8 mouse cellular contexts compared by ENCODE assay signal in the genomic region with DNA sequence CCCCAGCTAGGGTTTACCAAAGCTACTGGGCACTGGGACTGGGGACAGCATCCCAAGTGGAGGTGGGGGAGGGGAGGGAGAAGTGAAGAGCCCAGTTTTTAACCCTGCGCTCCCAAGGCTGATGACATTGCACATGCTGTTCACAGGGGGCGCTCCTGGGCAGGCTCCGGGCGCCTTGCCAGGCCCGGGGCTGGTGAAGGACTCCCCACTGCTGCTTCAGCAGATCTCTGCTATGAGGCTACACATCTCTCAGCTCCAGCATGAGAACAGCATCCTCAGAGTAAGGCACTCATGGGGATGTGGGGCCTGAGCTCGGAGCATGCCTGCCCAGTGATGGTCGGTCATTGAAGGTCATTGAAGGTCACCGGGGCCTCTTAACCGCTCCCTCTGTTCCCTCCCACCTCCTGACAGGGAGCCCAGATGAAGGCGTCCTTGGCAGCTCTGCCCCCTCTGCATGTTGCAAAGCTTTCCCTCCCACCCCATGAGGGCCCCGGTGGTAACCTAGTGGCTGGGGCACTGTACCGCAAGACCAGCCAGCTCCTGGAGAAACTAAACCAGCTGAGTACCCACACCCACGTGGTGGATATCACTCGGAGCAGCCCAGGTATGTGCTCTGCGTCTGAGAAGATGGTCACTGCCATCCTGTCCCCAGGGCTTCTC. TPM values are rescaled to one million over a fixed set of nuclear protein-coding genes. Genes with fewer than 3 reads are reported as not detected.
A peak's percentile ranks its signal among the peaks of the same experiment; 100 is the strongest.
DNase-seq lines count a peak whose midpoint lies in the region; ATAC-seq and TF ChIP-seq lines count a peak whose summit lies in the region.

No protein-coding gene starts in this region.

- no peak for TF ChIP-seq CTCF in liver, postnatal 0 days (IDR thresholded peaks at IDR 0.05; ENCODE audit: low read depth)

- no peak for ATAC-seq in embryonic facial prominence, embryonic 11.5 days (replicated peaks; ENCODE audit: insufficient number of reproducible peaks, low FRiP score, low TSS enrichment, low read depth)
- ATAC-seq in hindbrain, embryonic 14.5 days (ENCODE audit: low FRiP score): peak; percentile 14
- no peak for ATAC-seq in liver, postnatal 0 days

- H3K4me3 ChIP-seq in embryonic facial prominence, embryonic 11.5 days (ENCODE audit: low read depth, low read length): no peak overlapping the region
- H3K4me3 ChIP-seq in hindbrain, embryonic 14.5 days (replicated peaks; ENCODE audit: low read length): no peak overlapping the region
- H3K4me3 ChIP-seq in liver, postnatal 0 days (ENCODE audit: low read depth, low read length): no peak overlapping the region

- no peaks in the 10 kb centered on the region for H3K27me3 ChIP-seq in embryonic facial prominence, embryonic 11.5 days (ENCODE audit: control insufficient read depth, insufficient read depth, low read length)
- no peaks in the 10 kb centered on the region for H3K27me3 ChIP-seq in hindbrain, embryonic 14.5 days (ENCODE audit: control insufficient read depth, insufficient read depth, low read length)
- no peaks in the 10 kb centered on the region for H3K27me3 ChIP-seq in liver, postnatal 0 days (ENCODE audit: insufficient read depth, low read length)

- no peak overlapping the region for H3K4me2 ChIP-seq in embryonic facial prominence, embryonic 11.5 days (ENCODE audit: low read depth, low read length)
- no peak overlapping the region for H3K4me2 ChIP-seq in hindbrain, embryonic 14.5 days (replicated peaks)
- no peak overlapping the region for H3K4me2 ChIP-seq in liver, postnatal 0 days (ENCODE audit: low read depth, low read length)

- no peak for TF ChIP-seq EP300 in liver, postnatal 0 days (IDR thresholded peaks at IDR 0.05; ENCODE audit: low read depth)

- peaks cover 17% of the 10 kb centered on the region for H3K36me3 ChIP-seq in embryonic facial prominence, embryonic 11.5 days (replicated peaks; ENCODE audit: control insufficient read depth, insufficient read depth, low read depth, low read length)
- H3K36me3 ChIP-seq in hindbrain, embryonic 14.5 days (replicated peaks; ENCODE audit: control insufficient read depth, insufficient read depth): peaks cover 93% of the 10 kb centered on the region
- peaks cover 62% of the 10 kb centered on the region for H3K36me3 ChIP-seq in liver, postnatal 0 days (replicated peaks; ENCODE audit: insufficient read depth, low read length)

- 39% methylated on average over 15 of the region's 15 CpGs for WGBS in embryonic facial prominence, embryonic 11.5 days
- WGBS in hindbrain, embryonic 14.5 days: 43% methylated on average over 15 of the region's 15 CpGs
- WGBS in liver, postnatal 0 days (ENCODE audit: insufficient replicate concordance): 71% methylated on average over 15 of the region's 15 CpGs

- no peaks in the 10 kb centered on the region for H3K4me1 ChIP-seq in embryonic facial prominence, embryonic 11.5 days (ENCODE audit: control insufficient read depth, insufficient read depth, low read length)
- no peaks in the 10 kb centered on the region for H3K4me1 ChIP-seq in hindbrain, embryonic 14.5 days (replicated peaks; ENCODE audit: control insufficient read depth, insufficient read depth, low read length)
- no peaks in the 10 kb centered on the region for H3K4me1 ChIP-seq in liver, postnatal 0 days (ENCODE audit: insufficient read depth)

- H3K9me3 ChIP-seq in embryonic facial prominence, embryonic 11.5 days (replicated peaks; ENCODE audit: control insufficient read depth, low read length): no peaks in the 10 kb centered on the region
- no peaks in the 10 kb centered on the region for H3K9me3 ChIP-seq in hindbrain, embryonic 14.5 days (ENCODE audit: control insufficient read depth, low read length)
- H3K9me3 ChIP-seq in liver, postnatal 0 days (ENCODE audit: low read length): no peaks in the 10 kb centered on the region

- no peak overlapping the region for H3K27ac ChIP-seq in embryonic facial prominence, embryonic 11.5 days (replicated peaks; ENCODE audit: low read depth, low read length)
- H3K27ac ChIP-seq in hindbrain, embryonic 14.5 days: no peak overlapping the region
- no peak overlapping the region for H3K27ac ChIP-seq in liver, postnatal 0 days (ENCODE audit: low read depth)

- H3K9ac ChIP-seq in embryonic facial prominence, embryonic 11.5 days (replicated peaks; ENCODE audit: low read length): no peak overlapping the region
- H3K9ac ChIP-seq in hindbrain, embryonic 14.5 days: no peak overlapping the region
- no peak overlapping the region for H3K9ac ChIP-seq in liver, postnatal 0 days (replicated peaks)

- DNase-seq in layer of hippocampus, adult 11-12 months (ENCODE audit: low spot score): peak; percentile 71
- no peak for DNase-seq in layer of hippocampus, adult 9-10 months (ENCODE audit: low spot score)
- peak; percentile 67 for DNase-seq in adrenal gland, adult 8-10 months
- peak; percentile 26 for DNase-seq in embryonic facial prominence, embryonic 11.5 days (ENCODE audit: low spot score)
- peak; percentile 65 for DNase-seq in hindbrain, embryonic 14.5 days (ENCODE audit: low spot score)
- DNase-seq in liver, postnatal 0 days: peak; percentile 29
- peak; percentile 66 for DNase-seq in right cerebral cortex, postnatal 4 days
- no peak for DNase-seq in T-cell, adult 2 months (ENCODE audit: low spot score)

RNA-seq across cellular contexts. Expression of a gene that starts 22.2 kb away (rescaled TPM):
- under 1 TPM; 0.05 to 0.09 (median 0.08) TPM for total RNA-seq in adrenal gland, adult 8-10 months (2022)
- polyA plus RNA-seq in embryonic facial prominence, embryonic 11.5 days (2014; fragmentation: Nextera tagmentation; extraction: Ambion mirVana): 1.0 and 1.1 TPM in 2 replicates
- 3.5 and 4.8 TPM in 2 replicates for polyA plus RNA-seq in hindbrain, embryonic 14.5 days (2014; fragmentation: Nextera tagmentation; extraction: Ambion mirVana)
- 0.04 and 0.05 TPM in 2 replicates for polyA plus RNA-seq in liver, postnatal 0 days (2015; fragmentation: Nextera tagmentation; extraction: Ambion mirVana)

RNA-seq across cellular contexts. Expression of a gene that starts 31.8 kb away (rescaled TPM):
- total RNA-seq in adrenal gland, adult 8-10 months (2022): 100 to 1,000 TPM; 145 to 192 (median 162) TPM
- polyA plus RNA-seq in embryonic facial prominence, embryonic 11.5 days (2014; fragmentation: Nextera tagmentation; extraction: Ambion mirVana): 67.0 and 73.5 TPM in 2 replicates
- 147 and 155 TPM in 2 replicates for polyA plus RNA-seq in hindbrain, embryonic 14.5 days (2014; fragmentation: Nextera tagmentation; extraction: Ambion mirVana)
- 13.2 and 14.7 TPM in 2 replicates for polyA plus RNA-seq in liver, postnatal 0 days (2015; fragmentation: Nextera tagmentation; extraction: Ambion mirVana)

RNA-seq across cellular contexts. Expression of a gene that starts 41.3 kb away (rescaled TPM):
- total RNA-seq in adrenal gland, adult 8-10 months (2022): 1 to 10 TPM; 1.2 to 2.6 (median 1.9) TPM
- polyA plus RNA-seq in embryonic facial prominence, embryonic 11.5 days (2014; fragmentation: Nextera tagmentation; extraction: Ambion mirVana): 0.97 and 1.4 TPM in 2 replicates
- polyA plus RNA-seq in hindbrain, embryonic 14.5 days (2014; fragmentation: Nextera tagmentation; extraction: Ambion mirVana): 7.1 and 7.5 TPM in 2 replicates
- 0.25 and 0.27 TPM in 2 replicates for polyA plus RNA-seq in liver, postnatal 0 days (2015; fragmentation: Nextera tagmentation; extraction: Ambion mirVana)

RNA-seq across cellular contexts. Expression of a gene that starts 41.3 kb away (rescaled TPM):
- total RNA-seq in adrenal gland, adult 8-10 months (2022): 1 to 10 TPM; 3.2 to 6.3 (median 5.3) TPM
- 10.7 and 11.1 TPM in 2 replicates for polyA plus RNA-seq in embryonic facial prominence, embryonic 11.5 days (2014; fragmentation: Nextera tagmentation; extraction: Ambion mirVana)
- polyA plus RNA-seq in hindbrain, embryonic 14.5 days (2014; fragmentation: Nextera tagmentation; extraction: Ambion mirVana): 17.8 and 18.0 TPM in 2 replicates
- 0.17 and 0.20 TPM in 2 replicates for polyA plus RNA-seq in liver, postnatal 0 days (2015; fragmentation: Nextera tagmentation; extraction: Ambion mirVana)

Comparison
In these comparisons a context has a peak if more than half of its experiments do, and no peak if none do; other contexts are left out.
1. DNase-seq: peak in layer of hippocampus, adult 11-12 months (single experiment), adrenal gland, adult 8-10 months (single experiment), embryonic facial prominence, embryonic 11.5 days (single experiment), hindbrain, embryonic 14.5 days (single experiment), liver, postnatal 0 days (single experiment) and right cerebral cortex, postnatal 4 days (single experiment); none in layer of hippocampus, adult 9-10 months (single experiment) and T-cell, adult 2 months (single experiment).